Mouse (Mus musculus) ZHBTc4 (cell line): ENCODE measurements around the gene Dnajc12.

Source experiments
- DNase-seq: peaks from one replicate; pipeline ENCODE4 v3.0.0-alpha.2; 2011; ENCODE audit warnings: low read depth, low spot score

Dnajc12 gene

DNA sequence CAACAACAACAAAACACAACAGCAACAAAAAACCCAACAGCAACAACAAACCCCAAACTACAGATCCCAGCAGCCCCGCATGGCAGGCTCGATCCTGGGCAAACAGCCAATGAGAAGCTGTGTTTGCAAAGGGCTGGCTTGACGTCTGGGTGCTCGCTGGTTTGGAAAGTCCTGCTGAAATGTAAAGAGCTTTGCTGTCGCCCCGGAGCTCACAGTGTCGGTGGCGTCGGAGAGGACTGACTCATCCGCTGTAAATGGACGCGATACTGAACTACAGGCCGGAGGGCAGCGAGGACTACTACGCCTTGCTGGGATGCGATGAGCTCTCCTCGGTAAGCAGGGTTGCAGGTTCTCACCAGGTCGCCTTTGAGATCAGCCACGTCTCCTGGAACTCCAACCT is 4.2 kb downstream of the Dnajc12 start:
- DNase-seq: peak; percentile 86

DNA sequence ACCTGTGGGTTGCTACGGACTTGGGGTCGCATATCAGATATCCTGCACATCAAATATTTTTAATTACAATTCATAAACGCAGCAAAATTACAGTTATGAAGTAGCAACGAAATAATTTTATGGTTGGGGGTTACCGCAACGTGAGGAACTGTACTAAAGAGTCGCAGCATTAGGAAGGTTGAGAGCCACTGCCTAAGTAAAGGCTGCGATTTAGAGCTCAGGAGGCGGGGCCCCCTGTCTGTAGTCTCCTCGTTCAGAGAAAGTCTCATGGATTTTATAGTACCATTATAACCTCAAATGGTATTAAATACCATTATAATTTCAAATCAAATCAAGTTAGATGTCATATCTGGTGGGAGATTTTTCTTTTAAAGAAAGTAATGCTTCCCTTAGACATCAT is 4.7 kb downstream of the Dnajc12 start:
- no peak for DNase-seq

- DNase-seq: no peak
These were observed 6.7 kb downstream of the Dnajc12 start for GRCm38 (mm10) chr10:63388948-63389347.

DNA sequence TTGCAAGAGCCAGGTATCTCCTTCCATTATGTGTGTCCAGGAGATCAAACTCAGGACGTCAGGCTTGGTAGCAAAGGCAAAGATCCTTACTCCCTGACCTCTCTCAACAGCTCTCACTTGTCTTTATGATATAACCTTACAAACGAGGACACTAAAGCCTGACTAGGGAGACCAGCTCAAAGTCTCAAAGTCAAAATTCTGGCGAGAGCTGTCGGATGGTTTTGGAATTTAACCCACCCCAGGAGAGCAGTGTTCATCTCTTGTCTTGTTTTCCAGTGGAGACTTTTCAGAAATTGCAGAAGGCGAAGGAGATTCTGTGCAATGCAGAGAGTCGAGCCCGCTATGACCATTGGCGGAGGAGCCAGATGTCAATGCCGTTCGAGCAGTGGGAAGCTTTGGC is 14.7 kb downstream of the Dnajc12 start:
- no peak for DNase-seq

- DNase-seq: no peak
These were observed 20.7 kb downstream of the Dnajc12 start for GRCm38 (mm10) chr10:63402731-63403504.

GRCm38 (mm10) chr10:63403636-63404035 is 21.4 kb downstream of the Dnajc12 start:
- no peak for DNase-seq

DNA sequence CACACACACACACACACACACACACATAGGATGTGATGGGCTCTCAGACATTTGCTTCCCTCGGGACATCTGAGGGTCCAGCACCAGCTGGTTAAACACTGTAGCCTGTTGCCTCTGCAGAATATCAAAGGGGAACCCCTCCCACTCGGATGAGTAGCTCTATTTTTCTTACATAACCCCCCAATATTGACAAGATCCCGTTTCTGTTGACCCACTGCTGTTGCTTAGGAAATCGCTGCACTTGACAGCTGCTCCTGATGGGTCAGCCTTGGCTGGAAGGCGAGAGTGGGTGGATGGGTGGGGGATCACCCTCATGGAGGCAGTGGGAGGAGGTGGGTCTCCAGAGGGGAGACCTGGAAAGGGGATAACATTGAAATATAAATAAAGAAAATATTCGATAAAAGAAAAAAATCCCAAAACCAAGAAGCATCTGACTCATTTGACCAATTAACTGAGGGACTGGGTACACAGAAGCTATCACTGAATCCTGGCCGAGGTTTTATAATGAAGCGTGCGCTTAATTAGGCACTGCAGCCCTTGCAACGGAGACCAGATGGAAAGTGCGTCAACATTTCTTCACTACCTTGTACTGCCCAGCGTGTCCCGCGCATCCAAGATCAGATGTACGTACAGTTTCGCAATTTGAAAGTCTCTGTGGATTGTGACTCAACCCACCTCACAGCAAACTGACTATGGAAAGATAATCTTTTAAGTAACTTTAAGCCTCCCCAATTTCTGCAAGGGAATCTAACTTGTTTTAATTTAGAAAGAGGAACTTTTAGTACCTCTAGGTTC is 28.1 kb downstream of the Dnajc12 start:
- no peak for DNase-seq

DNA sequence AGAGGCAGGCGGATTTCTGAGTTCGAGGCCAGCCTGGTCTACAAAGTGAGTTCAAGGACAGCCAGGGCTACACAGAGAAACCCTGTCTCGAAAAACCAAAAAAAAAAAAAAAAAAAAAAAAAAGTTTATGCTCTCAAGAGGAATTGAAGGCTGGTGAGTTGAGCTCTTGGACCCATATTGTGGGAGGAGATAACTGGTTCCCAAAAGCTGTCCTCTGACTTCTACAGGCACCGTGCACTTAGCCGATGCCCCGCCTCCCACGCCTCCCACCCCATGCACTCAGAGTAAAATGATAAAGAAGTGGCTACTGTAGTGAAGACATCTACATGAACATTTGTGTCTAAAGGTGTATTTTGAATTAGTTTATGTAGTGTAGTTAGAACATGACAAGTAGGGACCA is 29.4 kb downstream of the Dnajc12 start:
- peak; percentile 40 for DNase-seq

GRCm38 (mm10) chr10:63412756-63413155 is 30.5 kb downstream of the Dnajc12 start:
- peak; percentile 67 for DNase-seq

DNA sequence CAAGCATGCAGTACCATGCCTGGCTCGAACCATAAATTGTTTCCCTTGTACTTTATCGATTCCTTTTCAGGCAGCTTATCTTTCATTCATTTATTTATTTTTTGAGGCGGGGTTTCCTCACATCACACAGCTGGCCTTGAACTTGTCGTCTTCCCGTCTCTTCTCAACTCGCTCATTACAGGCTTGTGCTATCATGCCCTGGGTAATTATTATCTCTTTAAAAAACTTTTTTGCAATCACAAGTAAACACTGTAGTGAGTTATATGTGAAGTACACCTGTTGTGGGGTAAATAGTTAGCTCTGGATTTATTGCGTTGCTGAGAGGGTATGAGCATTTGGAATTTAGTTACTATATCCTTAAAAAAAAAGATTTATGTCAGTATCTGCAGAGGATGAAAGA is 33.0 kb downstream of the Dnajc12 start:
- DNase-seq: no peak

GRCm38 (mm10) chr10:63415850-63416249 is 33.6 kb downstream of the Dnajc12 start:
- no peak for DNase-seq

DNA sequence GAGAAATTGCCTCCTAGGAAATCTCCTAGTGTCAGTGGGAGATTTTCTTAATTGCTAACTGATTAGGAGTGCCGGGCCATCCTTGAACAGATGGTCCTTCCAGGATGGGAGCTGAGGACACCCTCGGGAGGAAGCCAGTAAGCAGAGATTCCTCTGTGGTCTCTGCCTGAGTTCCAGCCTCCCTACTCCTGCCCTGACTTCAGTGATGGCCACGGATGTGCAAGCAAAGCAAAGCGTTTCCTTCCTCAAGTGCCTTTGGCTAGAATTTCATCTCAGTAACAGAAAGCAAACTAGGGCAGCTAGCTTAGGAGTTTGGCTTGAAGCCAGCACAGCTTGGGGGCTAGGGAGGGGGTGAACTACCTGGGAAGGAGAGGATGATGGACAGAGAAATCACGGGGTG is 34.8 kb downstream of the Dnajc12 start:
- no peak for DNase-seq

- peak; percentile 95 for DNase-seq
These were observed 39.8 kb downstream of the Dnajc12 start, which contains the start of gene Gm7075 for GRCm38 (mm10) chr10:63421739-63422735. Gene Gm7075 (minus strand): TSS chr10:63421789.

DNA sequence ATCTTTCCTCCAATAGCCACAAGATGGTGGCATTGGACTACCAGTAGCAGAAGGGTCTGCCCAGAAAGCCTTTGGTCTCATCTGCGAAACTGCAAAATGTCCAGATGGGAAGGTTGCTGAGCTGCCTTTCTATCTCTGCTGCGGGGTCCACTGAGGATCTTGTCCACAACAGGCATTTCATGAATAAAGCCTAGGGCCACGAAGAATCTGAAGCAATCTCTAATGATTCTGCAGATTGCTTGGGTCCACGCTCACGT is 40.4 kb downstream of the Dnajc12 start:
- DNase-seq: no peak

DNA sequence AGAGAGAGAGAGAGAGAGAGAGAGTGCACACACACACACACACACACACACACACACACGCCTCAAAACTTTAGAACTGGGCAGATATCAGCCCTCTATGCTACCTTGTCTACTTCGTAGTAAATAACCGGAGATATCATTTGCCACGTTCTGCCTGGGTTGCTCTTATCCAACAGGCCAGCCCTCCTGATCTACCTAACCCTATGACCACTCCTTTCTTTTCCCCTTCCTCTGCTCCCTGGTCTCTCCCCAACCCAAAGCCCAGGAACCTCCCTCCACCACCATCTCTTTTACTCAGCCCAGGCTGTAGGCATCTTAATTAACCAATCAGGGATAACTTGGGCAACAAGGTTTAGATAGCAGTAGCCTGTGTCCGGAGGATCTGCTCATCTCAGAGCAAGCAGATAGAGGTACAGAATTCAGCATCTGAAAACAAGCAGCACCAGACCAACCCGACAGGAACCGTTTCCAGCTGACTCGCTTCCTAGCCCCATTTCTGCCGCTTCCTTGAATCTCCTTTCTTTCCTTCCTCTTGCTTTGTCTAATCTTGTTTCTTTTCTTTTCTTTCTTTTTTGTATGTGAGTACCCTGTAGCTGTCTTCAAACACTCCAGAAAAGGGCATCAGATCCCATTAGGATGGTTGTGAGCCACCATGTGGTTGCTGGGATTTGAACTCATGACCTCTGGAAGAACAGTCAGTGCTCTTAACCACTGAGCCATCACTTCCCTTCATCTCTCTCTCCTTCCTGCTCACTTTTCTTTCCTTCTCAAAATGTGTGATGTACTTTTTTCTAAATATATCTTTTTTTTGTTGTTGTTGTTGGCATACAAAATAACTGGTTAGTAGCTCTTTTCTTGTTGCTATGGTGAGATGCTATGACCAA is 41.6 kb downstream of the Dnajc12 start:
- DNase-seq: no peak

DNA sequence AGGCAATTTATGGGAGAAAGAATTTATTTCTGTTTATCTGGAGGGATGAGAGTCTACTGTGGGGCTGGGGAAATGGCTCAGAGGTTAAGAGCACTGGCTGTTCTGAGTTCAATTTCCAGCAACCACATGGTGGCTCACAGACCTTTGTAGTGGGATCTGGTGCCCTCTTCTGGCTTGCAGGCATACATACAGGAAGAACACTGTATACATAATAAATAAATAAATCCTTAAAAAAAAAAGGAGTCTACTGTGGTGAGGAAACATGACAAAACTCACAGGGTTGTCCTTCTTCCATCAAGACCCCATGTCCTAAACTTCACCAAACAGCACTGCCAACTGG is 42.2 kb downstream of the Dnajc12 start:
- DNase-seq: peak; percentile 79

DNA sequence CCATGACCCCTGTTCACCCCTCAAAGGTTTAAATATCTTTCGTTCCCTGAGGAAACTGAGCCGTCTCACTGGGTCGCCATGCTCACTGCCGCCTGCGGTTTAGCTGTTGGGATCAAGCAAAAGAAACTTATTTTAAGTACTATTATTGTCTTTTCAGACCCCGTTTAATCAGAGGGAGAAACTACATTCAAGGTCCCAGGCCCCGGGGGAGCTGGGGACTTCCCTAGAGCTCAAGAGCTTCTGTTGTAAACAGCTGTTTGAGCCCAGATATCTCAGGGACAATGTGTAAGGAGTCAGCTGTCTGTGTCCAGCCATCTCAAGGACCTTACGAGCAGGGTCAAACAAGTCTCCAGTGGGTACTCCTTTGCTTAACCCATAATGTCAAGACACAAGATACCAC is 44.9 kb downstream of the Dnajc12 start:
- DNase-seq: no peak

DNA sequence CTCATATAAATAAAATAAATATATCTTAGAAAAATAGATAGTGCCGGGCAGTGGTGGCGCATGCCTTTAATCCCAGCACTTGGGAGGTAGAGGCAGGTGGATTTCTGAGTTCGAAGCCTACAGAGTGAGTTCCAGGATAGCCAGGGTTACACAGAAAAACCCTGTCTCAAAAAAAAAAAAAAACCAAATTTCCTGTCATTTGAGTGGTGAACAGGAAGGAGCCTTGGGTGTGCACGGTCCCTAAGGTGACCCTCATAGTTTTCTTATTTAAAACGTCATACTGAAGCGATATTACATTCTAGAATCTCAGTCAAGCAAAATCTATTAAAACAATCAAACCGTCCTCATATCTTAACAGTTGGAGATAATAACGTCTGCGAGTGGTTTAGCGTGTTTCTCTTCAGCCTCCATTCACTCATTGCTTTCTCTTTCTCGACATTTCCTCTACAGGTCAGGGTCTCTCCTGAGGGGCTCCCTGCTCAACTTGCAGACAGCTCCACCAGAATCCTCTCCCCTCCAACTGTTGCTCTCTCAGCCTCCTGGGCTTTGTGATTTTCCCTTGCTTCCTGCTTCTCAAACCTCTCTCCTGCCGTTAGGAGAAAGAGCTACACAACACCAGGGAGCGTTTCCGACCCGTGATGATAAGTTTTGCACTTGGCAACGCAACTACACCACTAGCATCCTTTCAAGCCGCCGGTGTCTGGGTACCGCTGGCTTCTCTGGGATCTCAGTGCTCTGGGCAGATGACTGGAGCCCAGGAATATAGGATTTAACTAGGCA is 46.2 kb downstream of the Dnajc12 start:
- peak; percentile 57 for DNase-seq

- no peak for DNase-seq
These were observed 46.7 kb downstream of the Dnajc12 start for GRCm38 (mm10) chr10:63429023-63429340.

- DNase-seq: peak; percentile 97
These were observed 47.1 kb downstream of the Dnajc12 start for GRCm38 (mm10) chr10:63429380-63429779.
